Mouse (Mus musculus) liver, adult 2 months (tissue): ENCODE results near the gene Pkd1l3. TPM values are rescaled to one million over a fixed set of nuclear protein-coding genes. Genes with fewer than 3 reads are reported as not detected.
A peak's percentile ranks its signal among the peaks of the same experiment; 100 is the strongest.

Experiments used
- DNase-seq: peaks from one replicate; pipeline ENCODE4 v3.0.0-alpha.2; 2011; ENCODE audit warnings: low read depth, low spot score; ENCODE audit errors: extremely low read depth
- H3K27ac ChIP-seq: fragments of 200-500 bp; replicated peaks from 2 replicates; pipeline ENCODE4 v1.5.1; 2012; ENCODE audit warnings: low read depth, mild to moderate bottlenecking, control low read depth, inconsistent platforms, low read length; ENCODE audit not compliant: insufficient read depth
- H3K27me3 ChIP-seq: fragments of 200-500 bp; 2 replicates; pipeline ENCODE4 v1.6.1; 2012; ENCODE audit warnings: mild to moderate bottlenecking, moderate library complexity, low read length, inconsistent platforms; ENCODE audit not compliant: control insufficient read depth, insufficient read depth
- H3K36me3 ChIP-seq: fragments of 200-500 bp; 2 replicates; pipeline ENCODE4 v1.6.1; 2012; ENCODE audit warnings: low read length, inconsistent platforms; ENCODE audit not compliant: control insufficient read depth, insufficient read depth
- H3K4me1 ChIP-seq: fragments of 200-500 bp; 2 replicates; pipeline ENCODE4 v1.6.1; 2011; ENCODE audit warnings: low read length; ENCODE audit not compliant: control insufficient read depth, insufficient read depth
- H3K4me3 ChIP-seq: fragments of 200-500 bp; 2 replicates; pipeline ENCODE4 v1.5.1; 2011; ENCODE audit warnings: low read depth, mild to moderate bottlenecking, control low read depth, low read length, moderate library complexity; ENCODE audit not compliant: insufficient read depth
- H3K79me2 ChIP-seq: fragments of 200-500 bp; 2 replicates; pipeline ENCODE4 v1.6.1; 2012; ENCODE audit warnings: inconsistent platforms, mild to moderate bottlenecking, low read length, moderate library complexity; ENCODE audit not compliant: control insufficient read depth, insufficient read depth
- H3K9ac ChIP-seq: fragments of 200-500 bp; 2 replicates; pipeline ENCODE4 v1.6.1; 2012; ENCODE audit warnings: low read depth, mild to moderate bottlenecking, control low read depth, inconsistent platforms, low read length
- CTCF ChIP-seq: fragments of 200-500 bp; IDR thresholded peaks from 2 replicates; pipeline ENCODE4 v1.5.1; 2011; ENCODE audit warnings: low read depth, low read length, control low read depth
- POLR2A ChIP-seq: fragments of 200-500 bp; IDR thresholded peaks from 2 replicates; pipeline ENCODE4 v1.6.1; 2011; ENCODE audit warnings: low read length, control low read depth; ENCODE audit not compliant: insufficient read depth; ENCODE audit errors: extremely low read depth
- WGBS: fragments of 180-500 bp; shearing (Covaris S2); methylation state at CpG from one replicate; pipeline ENCODE4 v1.1.7; 2018; 5-methylcytosine and 5-hydroxymethylcytosine counted together
- polyA plus RNA-seq: library from polyadenylated mRNA; depleted of rRNA; stranded (reverse); fragments of >200 nt; gene quantifications from 2 replicates; pipeline ENCODE4 v1.2.3, GENCODE M21; 2012
- total RNA-seq: library from RNA; depleted of rRNA; stranded (reverse); fragments of >200 nt; gene quantifications from 2 replicates; pipeline ENCODE4 v1.2.3, GENCODE M21; 2014

Pkd1l3 gene
- total and polyA plus RNA-seq, 2 experiments = not detected

GRCm38 (mm10) chr8:109694154-109694553 lies 79.8 kb downstream of the Pkd1l3 start:
- no peak overlapping the region for H3K9ac ChIP-seq
- H3K4me3 ChIP-seq = no peak overlapping the region
- no peak overlapping the region for H3K27ac ChIP-seq

GRCm38 (mm10) chr8:109697754-109698153 lies 83.4 kb downstream of the Pkd1l3 start:
- H3K36me3 ChIP-seq = no peaks in the 10 kb centered on the region
- H3K27me3 ChIP-seq = no peaks in the 10 kb centered on the region
- H3K4me1 ChIP-seq = no peaks in the 10 kb centered on the region
- WGBS = 87% methylated on average over 1 of the region's 1 CpGs
- H3K9ac ChIP-seq = no peak overlapping the region
- TF ChIP-seq POLR2A (no peak), CTCF (no peak)
- peaks cover 3% of the 10 kb centered on the region; the same call in 1 of the 2 replicates for H3K79me2 ChIP-seq
- H3K27ac ChIP-seq = no peak overlapping the region
- DNase-seq = no peak
- H3K4me3 ChIP-seq = no peak overlapping the region

More at GRCm38 (mm10) chr8:109694154-109694553, 79.8 kb downstream of the Pkd1l3 start:
- DNase-seq = no peak
- TF ChIP-seq POLR2A (no peak), CTCF (no peak)
- peaks cover 13% of the 10 kb centered on the region for H3K4me1 ChIP-seq
- no peaks in the 10 kb centered on the region for H3K27me3 ChIP-seq
- 81% methylated on average over 6 of the region's 6 CpGs for WGBS
- peaks cover 20% of the 10 kb centered on the region for H3K79me2 ChIP-seq
- H3K36me3 ChIP-seq = no peaks in the 10 kb centered on the region

- DNase-seq = no peak
Measured at GRCm38 (mm10) chr8:109698477-109698876, 84.2 kb downstream of the Pkd1l3 start.

GRCm38 (mm10) chr8:109704565-109705319 lies 90.4 kb downstream of the Pkd1l3 start:
- 16% methylated on average over 24 of the region's 24 CpGs for WGBS
- peaks cover 4% of the 10 kb centered on the region for H3K4me1 ChIP-seq

More at GRCm38 (mm10) chr8:109698477-109698876, 84.2 kb downstream of the Pkd1l3 start:
- TF ChIP-seq CTCF = no peak
- no peak for TF ChIP-seq POLR2A
- Histone ChIP-seq H3K27me3 (no peaks in the 10 kb centered on the region), H3K4me1 (no peaks in the 10 kb centered on the region), H3K9ac (no peak overlapping the region), H3K79me2 (no peaks in the 10 kb centered on the region), H3K27ac (no peak overlapping the region), H3K36me3 (no peaks in the 10 kb centered on the region), H3K4me3 (no peak overlapping the region)
- 81% methylated on average over 3 of the region's 3 CpGs for WGBS

GRCm38 (mm10) chr8:109705320-109706075 lies 91.2 kb downstream of the Pkd1l3 start, which contains the start of gene Zfp821:
Gene Zfp821, plus strand, starts transcription at chr8:109705546.
- under 1% methylated on average over 83 of the region's 100 CpGs for WGBS
- Histone ChIP-seq H3K27me3 (no peaks in the 10 kb centered on the region), H3K4me3 (peak within 1 kb of the TSS; percentile 80), H3K36me3 (peaks cover 7% of the 10 kb centered on the region; the same call in 1 of the 2 replicates), H3K4me1 (peaks cover 4% of the 10 kb centered on the region), H3K27ac (no peak within 1 kb of the TSS), H3K9ac (peak within 1 kb of the TSS; percentile 96), H3K79me2 (no peaks in the 10 kb centered on the region)
- DNase-seq = peak; percentile 43
- no peak for TF ChIP-seq CTCF
- peak; percentile 25; the same call in 1 of the 2 replicates for TF ChIP-seq POLR2A

More at GRCm38 (mm10) chr8:109704565-109705319, 90.4 kb downstream of the Pkd1l3 start:
- Histone ChIP-seq H3K79me2 (no peaks in the 10 kb centered on the region), H3K9ac (no peak overlapping the region), H3K27ac (no peak overlapping the region), H3K4me3 (peak overlapping the region; percentile 80), H3K36me3 (peaks cover 3% of the 10 kb centered on the region; the same call in 1 of the 2 replicates), H3K27me3 (no peaks in the 10 kb centered on the region)
- TF ChIP-seq POLR2A = no peak
- no peak for TF ChIP-seq CTCF
- DNase-seq = no peak
